Mouse (Mus musculus) fat pad, adult 2 months (tissue): ENCODE measurements at regions not wholly inside any gene's neighbourhood (a gene's known extent, or its start where the extent isn't known, plus 50 kb on each side); places are given as distances from the start of the nearest gene placed in this dataset.
"Not testable (repeated sequence)": the region's sequence is repeated elsewhere in the genome, so short reads cannot be mapped to it uniquely, and the experiment has no call there.

Source experiments
- DNase-seq: peaks from one replicate; pipeline ENCODE4 v3.0.0-alpha.2; 2011; ENCODE audit warnings: low read depth, low spot score; ENCODE audit errors: extremely low read depth

DNA sequence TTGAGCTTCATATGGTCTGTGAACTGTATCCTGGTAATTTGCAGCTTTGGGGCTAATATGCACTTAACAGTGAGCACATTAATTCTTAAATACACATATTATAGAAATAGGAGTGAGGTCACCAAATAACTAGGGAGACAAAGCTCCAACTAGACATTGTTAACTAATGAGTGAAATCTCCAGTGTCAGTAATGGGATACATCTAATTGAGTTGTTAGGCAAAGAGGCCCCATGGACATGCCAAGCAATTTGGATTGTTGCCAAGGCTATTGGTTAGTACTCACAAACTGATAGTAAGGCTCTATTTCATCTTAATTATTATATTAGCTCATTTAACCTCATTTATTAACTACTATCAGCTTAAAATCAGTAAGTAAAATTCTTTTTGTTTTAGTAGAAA, 698.5 kb downstream of the Triml1 start:
- DNase-seq, result no peak

DNA sequence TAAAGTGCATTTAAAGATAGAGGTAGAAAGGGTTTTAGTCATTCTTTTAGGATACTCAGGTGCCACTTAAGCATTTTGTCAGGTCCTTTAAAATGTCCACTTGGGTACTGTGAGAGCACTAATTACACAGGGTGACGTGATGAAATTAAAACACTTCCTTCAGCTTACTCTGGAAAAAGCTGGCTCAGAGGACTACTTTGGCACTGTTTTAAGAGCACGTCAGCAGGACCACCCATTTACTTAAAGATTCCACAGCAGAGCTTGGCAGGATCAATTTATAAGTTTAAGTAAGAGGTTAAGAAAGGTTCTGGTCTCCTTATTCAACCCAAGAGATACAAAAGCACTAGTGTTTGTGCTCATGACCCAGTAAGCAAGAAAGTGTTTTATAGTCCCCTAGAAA, 738.7 kb downstream of the Triml1 start:
- DNase-seq, result no peak

DNA sequence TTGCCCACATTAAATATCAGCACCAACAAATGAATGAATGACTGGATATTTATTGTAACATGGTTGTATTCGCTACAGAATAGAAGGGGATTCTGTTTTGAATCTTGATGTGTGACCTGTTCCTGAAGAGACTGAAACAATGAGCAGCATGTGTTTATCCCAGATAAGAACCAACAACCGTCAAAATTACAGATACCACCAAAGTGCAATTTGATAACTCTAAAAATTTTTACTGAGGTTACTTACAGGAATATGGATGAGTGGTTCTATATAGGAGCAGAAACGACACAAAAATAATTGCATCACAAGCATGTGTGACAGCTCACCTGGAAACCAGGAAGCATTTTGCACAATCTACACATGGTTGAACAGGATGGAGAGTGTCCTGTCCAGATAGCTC, 744.4 kb downstream of the Triml1 start:
- no peak for DNase-seq

DNA sequence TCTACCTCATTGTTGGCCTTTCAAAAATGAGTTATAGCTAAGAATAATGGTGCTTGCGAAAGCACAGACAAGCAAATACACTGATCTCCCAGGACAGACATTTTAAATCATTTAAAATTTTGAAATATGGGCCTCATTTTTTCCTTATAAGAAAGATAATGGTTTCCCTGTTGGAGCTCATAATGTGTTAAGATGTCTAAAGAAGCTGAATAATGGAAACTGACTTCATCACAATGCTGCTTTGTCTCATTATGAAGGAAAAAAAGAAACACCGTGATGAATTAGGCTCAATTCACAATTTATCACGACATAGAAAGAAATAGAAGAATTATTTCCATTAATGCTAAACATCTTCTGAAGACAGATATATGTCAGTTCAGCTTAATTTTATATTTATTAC, 752.5 kb downstream of the Triml1 start:
- DNase-seq, result no peak

DNA sequence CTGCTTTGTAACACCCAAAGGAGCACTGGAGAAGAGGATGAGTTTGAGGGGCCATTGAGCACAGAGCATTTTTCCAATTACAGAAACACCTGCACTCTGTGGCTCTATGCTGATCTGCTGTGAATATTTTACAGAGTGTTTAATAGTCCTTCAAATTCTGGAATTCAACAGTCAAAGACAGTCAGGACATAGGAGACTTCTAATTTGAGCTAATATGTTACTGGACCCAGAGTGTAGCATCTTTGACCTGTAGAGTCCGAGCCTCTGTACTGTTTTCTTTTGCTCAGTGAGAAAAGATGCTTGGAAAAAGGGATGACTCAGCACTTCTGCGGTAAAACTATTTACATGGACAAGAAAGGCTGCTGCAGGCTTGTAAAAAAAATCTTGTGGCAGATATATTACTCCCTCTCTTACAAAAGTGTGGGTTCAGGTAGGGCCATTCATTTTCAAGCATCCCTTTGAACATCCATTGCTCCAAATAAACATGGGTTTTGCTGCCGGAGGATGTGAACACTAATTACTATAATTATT, 793.1 kb downstream of the Triml1 start:
- DNase-seq, result no peak

DNA sequence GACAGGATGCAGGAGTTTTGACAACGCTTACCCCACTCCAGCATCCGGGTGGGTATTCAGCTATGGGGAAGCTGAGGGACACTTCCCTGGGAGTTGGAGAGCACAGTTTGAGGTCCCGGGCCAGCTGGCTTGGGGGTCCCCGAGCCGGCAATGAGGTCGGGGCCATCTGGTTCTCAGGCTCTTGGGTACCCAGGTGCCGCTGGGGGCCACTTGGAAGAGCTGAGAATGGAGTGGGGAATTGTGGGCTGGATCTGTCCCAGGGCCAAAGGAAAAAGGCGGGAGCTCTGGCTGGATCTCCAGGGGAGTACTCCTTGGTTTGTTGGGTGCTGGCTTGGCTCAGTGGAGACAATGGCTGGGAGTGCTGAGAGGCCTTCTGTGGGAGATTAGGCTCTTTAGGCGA, 806.6 kb downstream of the Triml1 start:
- DNase-seq, result no peak

DNA sequence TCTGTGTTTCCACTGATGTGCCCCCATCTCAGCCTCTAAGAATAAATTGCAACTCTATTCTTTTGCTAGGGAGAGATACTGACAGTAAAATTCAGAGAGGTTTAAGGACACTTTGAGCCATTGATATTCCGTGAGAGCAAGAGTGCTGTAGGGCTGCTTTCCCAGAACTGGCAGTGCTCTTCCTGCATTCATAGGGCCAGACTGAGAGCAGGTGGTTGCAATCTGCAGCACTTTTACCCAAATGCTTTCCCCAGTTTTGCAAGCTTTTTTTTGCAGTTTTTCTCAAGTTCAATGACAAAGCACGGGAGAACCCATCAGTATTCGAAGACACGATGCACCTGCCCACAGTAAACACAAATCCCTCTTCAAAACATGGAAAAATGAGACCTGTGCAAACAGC, 816.6 kb downstream of the Triml1 start:
- no peak for DNase-seq

DNA sequence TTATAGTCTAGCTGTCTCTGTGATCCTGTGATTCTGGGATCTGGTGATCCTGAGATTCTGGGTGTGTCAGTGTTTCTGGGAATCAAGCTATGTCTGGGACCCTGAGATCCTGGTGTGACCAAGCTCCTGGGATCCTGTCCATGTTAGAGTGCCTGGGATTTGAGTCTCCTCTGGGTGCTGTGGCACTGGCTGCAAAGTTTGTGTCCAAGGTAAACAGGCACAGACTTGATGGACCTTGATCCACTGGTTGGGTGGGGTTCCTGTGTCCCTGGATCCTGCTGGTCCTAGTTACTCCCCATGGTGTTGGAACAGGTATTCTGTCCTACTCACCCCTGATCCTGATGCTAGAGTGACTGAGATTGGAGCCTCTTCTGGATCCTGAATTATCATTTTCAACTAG, 818.4 kb downstream of the Triml1 start:
- no peak for DNase-seq

DNA sequence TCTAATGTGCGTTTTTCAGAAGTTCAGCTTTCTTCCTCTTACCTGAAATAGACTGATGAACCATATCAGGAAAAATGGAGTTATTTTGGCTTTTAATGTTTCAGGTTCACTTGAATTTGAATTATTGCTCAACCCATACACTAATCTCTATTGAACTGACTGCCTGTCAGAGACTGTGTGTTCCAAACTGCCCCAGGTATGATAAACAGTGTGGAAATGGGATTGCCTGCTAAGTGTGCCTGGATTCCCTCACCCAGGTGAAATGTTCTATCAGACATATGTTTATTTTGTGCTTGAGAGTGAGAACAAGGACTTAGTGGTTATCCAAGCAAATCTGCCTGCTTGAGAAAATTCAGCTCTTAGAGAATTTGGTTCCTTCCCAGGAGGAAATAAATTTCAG, 830.2 kb downstream of the Triml1 start:
- DNase-seq, result peak; percentile 50

DNA sequence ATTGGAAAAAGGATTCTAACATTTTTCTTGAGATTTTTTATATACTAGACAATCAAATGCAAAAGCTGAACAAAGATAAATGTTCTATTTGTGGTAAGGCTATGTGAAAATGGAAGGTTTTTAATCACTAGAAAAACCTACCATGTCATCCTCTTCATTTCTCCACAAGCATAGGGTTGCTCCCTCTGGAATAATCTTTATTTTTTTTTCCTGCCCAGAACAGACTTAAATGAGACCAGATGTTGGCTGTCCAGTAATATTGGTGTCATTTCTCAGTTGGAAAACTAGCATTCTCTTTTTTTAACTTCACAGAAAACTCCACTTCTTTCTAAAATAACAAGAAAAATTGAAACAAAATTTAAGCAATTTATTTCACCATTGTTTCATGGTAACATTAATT, 849.9 kb downstream of the Triml1 start:
- no peak for DNase-seq

DNA sequence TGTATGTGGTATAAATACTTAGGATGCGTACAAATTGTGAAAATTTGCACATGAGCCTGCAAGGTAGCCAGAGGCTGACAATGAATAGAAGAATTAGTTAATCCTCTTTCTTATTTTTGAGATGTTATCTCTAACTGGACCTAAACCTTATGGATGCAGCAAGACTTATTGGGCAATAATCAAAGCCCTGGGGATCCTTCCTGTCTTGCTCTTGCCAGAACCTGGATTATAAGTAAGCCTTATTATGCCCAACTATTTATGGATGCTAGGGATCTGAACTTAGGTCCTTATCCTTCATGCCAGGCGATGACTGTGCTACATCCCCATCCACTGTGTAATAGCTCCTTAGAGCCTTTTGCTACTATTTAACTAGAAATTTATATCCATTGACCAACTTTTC, 859.3 kb downstream of the Triml1 start:
- DNase-seq, result peak; percentile 96

DNA sequence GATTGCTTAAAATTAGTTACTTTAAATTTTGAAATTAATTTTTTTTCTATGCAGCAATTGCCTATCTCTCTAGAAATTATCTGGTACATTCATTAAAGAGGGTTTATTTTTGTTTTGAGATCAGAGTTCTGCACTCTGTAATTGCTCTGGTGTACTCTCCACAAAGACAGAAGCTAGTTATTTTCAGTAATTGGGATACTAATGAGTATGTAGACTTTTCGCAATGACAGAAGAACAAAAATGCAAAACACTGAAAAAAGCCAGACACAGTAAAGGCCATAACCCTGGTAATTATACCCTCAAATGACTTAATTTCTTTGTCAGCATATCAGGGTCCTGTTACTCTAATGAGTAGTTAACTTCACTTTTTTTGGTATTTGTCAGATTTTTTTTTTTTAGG, 836.5 kb upstream of the Frg1 start:
- no peak for DNase-seq

DNA sequence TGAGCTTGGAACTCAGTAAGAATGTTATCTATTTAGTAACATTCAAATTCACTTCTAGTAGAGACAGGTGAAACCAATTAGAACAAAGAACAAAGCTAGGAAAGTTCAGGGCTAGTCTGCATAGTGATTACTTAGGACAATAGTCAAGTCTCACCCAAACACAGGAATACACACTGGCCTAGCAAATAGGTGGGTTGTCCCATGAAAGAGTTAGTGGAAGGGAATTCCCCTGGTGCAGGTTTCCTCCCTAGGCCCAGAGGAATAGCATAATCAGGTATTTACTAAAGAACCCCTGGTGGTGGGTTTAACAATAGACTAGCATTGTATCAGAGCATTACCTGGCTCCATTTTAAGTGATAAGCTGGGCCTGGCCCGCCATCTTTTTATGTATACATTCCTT, 825.4 kb upstream of the Frg1 start:
- not testable (repeated sequence) for DNase-seq

DNA sequence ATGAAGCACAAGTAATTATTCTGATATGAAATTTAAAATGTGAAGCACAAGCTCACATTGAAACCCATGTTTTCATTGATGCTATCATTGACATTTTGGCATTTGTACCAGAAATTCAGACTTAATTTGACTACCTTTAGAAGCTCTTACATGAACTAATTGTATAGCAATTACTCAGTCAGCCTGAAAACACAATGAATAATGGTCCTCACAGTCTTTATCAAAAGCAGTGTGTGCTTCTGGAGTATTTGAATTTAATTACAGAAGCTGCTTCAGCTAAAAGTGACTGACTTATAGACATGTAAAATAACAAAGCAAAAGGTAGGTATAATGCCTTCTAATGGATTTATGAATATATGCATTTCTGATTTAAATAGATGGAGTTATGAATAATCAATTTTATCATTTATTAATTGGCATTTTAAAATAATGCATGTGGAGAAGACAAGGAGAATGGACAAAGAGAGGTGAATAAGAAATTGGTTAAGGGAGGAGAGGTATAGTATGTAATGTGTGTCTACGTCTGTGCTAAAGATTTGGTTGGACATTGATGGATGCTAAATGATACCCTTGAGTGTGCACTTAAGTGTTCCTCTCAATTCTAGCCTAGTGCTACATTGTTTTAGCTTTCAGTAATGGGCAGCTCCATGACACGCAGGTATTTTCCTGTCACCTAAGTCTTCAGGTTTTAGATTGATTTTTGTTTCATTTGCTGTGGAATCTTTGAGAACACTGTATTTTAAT, 803.2 kb upstream of the Frg1 start:
- DNase-seq, result no peak

DNA sequence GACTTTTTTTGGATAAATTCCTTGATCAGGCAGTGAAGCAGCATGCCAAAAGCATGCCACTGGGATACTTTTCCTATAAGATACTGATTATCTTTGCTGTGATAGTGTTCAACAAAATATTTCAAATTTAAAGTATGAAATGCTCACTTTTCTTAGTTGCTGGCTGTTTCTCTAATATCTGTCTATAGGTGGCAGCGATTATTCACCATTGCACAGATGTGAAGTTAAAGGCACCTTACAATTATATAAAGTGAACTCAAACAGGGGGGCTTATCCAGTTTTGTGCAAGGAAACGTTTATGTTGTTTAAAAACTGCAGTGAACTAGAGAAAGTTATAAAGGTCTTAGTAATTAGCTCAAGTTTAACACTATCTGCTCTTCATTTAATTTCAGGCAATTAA, 794.1 kb upstream of the Frg1 start:
- DNase-seq, result no peak

DNA sequence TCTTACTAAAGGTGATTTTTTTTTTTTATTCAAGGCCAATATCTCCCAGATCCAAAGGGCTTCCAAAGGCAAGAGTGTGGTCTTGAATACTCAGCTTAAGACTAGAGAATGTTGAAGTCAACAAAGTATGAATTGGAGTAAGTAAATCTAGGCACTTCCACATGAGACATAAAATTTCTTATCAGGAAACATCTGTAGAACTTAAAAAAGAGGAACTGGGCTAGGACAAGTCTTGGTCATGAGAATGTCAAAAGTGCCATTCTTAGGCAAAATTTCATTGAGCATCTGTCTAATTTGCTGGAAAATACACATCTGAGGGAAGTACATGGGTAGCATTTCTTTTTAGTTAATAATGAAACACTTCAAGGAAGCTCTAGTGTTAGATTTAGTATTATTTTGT, 793.1 kb upstream of the Frg1 start:
- DNase-seq, result no peak

DNA sequence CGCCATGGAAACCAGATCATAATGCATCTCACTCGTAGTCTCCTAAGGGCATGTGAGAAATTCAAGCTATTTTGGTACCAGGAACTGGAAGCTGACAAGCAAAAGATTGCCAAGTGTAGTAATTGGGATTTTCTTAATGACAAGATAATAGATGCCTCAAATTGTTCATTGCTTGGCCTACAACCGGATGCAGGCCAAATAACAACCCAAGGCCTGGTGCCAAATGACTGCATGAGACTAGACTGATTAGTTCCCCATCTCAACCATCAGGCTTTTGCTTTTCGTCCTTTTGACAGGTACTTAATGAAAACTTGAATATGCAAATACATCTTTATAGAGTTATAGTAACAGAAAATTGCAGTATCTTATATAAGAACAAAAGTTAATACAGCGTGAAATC, 780.4 kb upstream of the Frg1 start:
- DNase-seq, result no peak

DNA sequence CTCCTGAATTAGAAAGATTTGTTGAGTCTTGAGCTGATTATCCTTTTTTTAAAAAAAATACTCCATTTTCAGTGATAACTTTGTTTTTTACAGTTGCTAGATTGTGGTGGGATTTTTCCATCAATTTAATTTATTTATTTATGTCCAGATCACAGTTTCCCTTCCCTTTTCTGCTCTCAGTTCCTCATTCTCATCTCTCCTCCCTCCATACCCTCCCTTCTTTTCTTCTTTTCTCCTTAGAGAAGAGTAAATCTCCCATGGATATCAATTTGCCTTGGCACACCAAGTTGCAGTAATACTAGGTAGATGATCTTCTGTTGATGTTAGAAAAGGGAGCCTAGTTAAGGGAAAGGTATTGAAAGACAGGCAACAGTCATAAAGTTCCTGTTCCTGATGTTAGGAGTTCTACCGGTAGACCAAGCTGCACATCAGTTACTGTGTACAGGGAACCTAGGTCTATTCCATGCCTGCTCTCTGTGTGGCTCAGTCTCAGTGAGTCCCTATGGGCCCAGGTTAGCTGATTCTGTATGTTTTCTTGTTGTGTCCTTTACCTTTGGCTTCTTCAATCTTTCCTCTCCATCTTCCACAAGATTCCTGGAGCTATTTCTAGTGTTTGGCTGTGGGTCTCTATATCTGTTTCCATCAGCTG, 777.2 kb upstream of the Frg1 start:
- no peak for DNase-seq

DNA sequence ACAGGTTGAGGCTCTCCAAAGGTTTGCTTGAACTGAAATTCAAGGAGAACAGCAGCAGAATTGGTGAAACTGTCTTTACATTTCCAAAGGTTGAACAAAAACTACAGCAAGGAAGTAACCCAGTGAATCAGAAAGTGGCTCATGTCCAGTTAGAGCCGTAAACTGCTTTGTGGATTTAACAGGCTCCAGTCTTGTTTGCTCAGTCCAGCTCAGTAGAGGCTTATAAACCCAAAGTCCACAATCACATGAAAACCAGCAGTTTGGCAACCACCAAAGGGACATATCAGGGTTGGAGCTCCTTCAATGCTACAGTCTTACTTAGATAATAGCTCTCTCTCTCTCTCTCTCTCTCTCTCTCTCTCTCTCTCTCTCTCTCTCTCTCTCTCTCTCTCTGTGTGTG, 770.2 kb upstream of the Frg1 start:
- no peak for DNase-seq

DNA sequence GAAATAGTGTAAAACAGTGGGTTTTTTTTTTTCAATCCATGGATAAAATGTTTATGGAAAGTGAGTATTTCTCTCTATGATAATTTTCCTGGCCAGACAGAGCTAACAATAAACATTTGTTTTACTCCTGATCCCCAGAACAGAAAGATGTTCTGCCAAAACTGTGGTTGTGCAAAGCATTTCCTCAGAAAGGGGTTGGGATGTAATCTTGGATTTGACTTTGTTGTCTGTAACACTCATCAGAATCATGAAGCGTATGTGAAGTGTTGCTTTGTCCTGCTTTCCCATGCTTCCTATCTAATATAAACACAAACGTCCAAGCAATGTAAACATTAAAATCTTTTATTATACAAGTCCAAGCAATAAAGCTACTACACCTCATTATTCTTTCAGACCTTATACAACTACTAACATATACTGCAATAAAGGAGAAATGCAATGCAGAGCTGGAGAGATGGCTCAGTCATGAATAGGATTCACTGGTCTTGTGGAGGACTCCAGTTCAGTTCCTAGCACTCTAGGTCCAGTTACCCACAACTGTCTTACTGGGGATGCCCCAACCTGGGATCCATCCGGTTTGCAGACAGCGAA, 766.5 kb upstream of the Frg1 start:
- DNase-seq, result no peak

DNA sequence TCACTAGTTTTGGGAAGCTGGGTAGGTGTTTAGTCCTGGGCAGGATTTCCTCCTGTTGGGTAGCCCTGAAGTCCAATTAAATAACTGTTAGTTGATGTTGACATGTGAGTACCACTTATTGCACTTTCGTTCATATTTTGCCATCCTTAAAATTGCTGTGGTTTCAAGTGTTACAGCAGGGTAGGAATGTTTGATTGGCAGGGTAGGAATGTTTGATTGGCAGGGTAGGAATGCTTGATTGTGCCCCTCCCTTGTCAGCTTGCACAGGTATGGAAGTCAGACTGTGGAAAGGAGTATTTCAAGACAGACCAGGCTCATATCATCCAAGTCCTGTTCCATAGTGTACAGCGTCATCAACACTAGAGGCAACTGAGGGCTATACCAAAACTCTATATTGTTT, 745.6 kb upstream of the Frg1 start:
- DNase-seq, result no peak

DNA sequence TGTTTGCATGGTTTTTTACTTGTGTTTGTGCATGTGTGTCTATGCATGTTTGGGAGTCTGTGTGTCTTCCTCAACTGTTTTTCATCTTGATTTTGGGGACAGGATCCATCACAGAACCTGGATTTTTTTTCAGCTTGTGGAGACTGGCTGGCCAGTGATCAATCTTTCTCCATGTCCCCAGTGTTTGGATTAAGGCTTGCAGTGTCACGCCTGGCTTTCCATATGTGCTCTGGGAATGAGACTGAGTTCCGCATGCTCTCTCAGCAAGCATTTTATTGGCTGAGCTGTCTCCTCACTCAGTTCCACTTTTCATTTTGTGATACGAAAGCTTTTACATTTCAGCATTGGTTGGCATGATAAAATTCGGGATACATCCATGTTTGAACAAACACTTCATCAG, 740.1 kb upstream of the Frg1 start:
- no peak for DNase-seq
